Mouse (Mus musculus): ENCODE results near the gene Naa15. TPM values are rescaled to one million over a fixed set of nuclear protein-coding genes. Genes with fewer than 3 reads are reported as not detected.

Gene Naa15
- polyA plus RNA-seq, 1 experiment, result 15.0 TPM

DNA sequence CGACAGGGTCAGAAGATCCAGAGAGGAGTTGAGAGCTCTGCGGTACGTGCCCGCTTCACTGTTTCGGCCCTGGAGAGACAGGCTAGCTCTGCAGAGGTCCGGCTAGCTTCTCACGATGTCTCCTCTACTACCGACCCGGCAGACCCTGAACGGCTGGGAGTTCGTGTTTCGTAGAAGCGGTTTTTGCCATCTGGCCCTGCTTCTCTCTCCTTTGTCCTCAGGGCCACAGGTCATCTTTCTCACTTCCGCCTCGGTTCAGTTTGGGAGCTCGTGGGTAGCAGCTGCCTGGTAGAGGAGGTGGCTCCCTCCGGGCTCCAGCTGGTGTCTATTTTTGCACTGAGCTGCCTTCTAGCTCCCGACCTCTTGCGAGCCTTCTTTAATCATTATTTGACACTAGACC, 90.5 kb downstream of the Naa15 start:
- H3K4me1 ChIP-seq (ENCODE audit: control insufficient read depth, insufficient read depth, low read length), result peaks cover 4% of the 10 kb centered on the region; the same call in 1 of the 2 replicates
- H3K36me3 ChIP-seq (ENCODE audit: control insufficient read depth, insufficient read depth, low read length), result no peaks in the 10 kb centered on the region
- no peaks in the 10 kb centered on the region for H3K27me3 ChIP-seq (ENCODE audit: control insufficient read depth, insufficient read depth, low read length)
- no peak for TF ChIP-seq POLR2A (IDR thresholded peaks at IDR 0.05; ENCODE audit: control insufficient read depth, low read depth, low read length)
- no peak for TF ChIP-seq CTCF (IDR thresholded peaks at IDR 0.05; ENCODE audit: control insufficient read depth, insufficient read depth, insufficient replicate concordance, low read depth, low read length)
- peak overlapping the region; percentile 44 for H3K27ac ChIP-seq (ENCODE audit: control insufficient read depth, insufficient read depth, low read depth, low read length)
- peak overlapping the region; percentile 35 for H3K4me3 ChIP-seq (ENCODE audit: control insufficient read depth, low read depth, low read length)

DNA sequence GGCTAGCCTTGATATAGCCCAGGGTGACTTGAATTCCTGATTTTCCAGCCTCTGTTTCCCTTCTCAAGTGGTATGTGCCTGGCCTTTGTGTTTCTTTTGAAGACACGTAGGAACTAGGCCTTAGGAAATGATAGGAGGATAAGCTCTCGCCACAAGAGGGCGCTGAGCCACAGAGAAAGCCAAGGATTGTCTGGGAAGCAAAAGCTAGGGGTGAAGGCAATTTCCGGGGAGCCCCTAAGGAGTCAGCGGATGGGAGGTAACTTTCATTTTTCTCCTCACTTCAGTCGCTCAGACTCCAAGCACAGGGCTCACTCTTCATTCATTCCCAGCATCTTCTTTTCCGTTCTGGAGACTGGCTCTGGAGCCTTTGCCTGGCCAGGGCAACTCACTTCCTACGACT, 96.0 kb downstream of the Naa15 start:
- Histone ChIP-seq H3K27me3 (ENCODE audit: control insufficient read depth, insufficient read depth, low read length) (no peaks in the 10 kb centered on the region), H3K4me3 (ENCODE audit: control insufficient read depth, low read depth, low read length) (peak overlapping the region; percentile 31), H3K36me3 (ENCODE audit: control insufficient read depth, insufficient read depth, low read length) (no peaks in the 10 kb centered on the region), H3K27ac (ENCODE audit: control insufficient read depth, insufficient read depth, low read depth, low read length) (no peak overlapping the region), H3K4me1 (ENCODE audit: control insufficient read depth, insufficient read depth, low read length) (no peaks in the 10 kb centered on the region)
- peak; percentile 53; the same call in 1 of the 2 replicates for TF ChIP-seq CTCF (IDR thresholded peaks at IDR 0.05; ENCODE audit: control insufficient read depth, insufficient read depth, insufficient replicate concordance, low read depth, low read length)
- no peak for TF ChIP-seq POLR2A (IDR thresholded peaks at IDR 0.05; ENCODE audit: control insufficient read depth, low read depth, low read length)

DNA sequence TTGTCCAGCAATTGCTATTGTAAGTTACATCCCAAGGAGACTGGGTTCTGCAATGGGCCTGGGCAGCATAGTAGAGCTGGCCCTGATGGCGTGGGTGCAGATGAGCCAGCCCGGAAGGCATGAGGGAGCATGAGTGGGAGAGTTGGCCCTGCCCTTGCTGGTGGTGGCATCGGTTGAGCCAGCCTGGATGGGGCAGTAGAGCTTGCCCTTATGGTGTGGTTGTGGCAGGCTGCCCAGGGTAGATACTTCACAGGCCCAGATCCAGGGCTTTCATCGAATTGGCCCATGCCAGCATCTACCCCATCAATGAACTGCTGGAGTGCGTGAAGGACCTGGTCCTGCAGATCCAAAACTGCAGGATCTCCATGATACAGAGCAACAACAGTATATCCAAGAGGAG, 97.0 kb downstream of the Naa15 start:
- no peaks in the 10 kb centered on the region for H3K4me1 ChIP-seq (ENCODE audit: control insufficient read depth, insufficient read depth, low read length)
- H3K27me3 ChIP-seq (ENCODE audit: control insufficient read depth, insufficient read depth, low read length), result no peaks in the 10 kb centered on the region
- H3K27ac ChIP-seq (ENCODE audit: control insufficient read depth, insufficient read depth, low read depth, low read length), result no peak overlapping the region
- H3K36me3 ChIP-seq (ENCODE audit: control insufficient read depth, insufficient read depth, low read length), result no peaks in the 10 kb centered on the region
- no peak overlapping the region for H3K4me3 ChIP-seq (ENCODE audit: control insufficient read depth, low read depth, low read length)
- TF ChIP-seq CTCF (IDR thresholded peaks at IDR 0.05; ENCODE audit: control insufficient read depth, insufficient read depth, insufficient replicate concordance, low read depth, low read length), result no peak
- TF ChIP-seq POLR2A (IDR thresholded peaks at IDR 0.05; ENCODE audit: control insufficient read depth, low read depth, low read length), result no peak

DNA sequence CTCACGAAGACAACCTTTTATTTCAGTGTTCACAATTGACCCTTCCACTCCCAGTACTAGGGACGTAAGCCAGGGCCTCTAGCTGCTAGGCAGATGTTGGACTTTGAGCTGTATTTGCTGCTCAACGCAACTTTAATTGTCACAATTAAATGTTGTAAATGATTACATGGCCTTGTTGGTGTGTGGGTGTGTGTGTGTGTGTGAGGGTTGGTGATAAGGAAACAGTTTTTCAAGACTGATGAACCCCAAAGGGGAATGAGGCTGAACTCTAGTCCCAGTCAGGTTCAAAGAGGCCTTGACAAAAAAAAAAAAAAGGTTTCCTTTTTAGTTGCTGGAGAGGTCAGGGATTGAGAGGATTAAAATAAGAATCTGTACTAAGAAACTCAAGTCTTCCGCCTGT, 102.5 kb downstream of the Naa15 start:
- Histone ChIP-seq H3K27ac (ENCODE audit: control insufficient read depth, insufficient read depth, low read depth, low read length) (no peak overlapping the region), H3K36me3 (ENCODE audit: control insufficient read depth, insufficient read depth, low read length) (no peaks in the 10 kb centered on the region), H3K27me3 (ENCODE audit: control insufficient read depth, insufficient read depth, low read length) (no peaks in the 10 kb centered on the region), H3K4me3 (ENCODE audit: control insufficient read depth, low read depth, low read length) (no peak overlapping the region), H3K4me1 (ENCODE audit: control insufficient read depth, insufficient read depth, low read length) (no peaks in the 10 kb centered on the region)
- no peak for TF ChIP-seq CTCF (IDR thresholded peaks at IDR 0.05; ENCODE audit: control insufficient read depth, insufficient read depth, insufficient replicate concordance, low read depth, low read length)

DNA sequence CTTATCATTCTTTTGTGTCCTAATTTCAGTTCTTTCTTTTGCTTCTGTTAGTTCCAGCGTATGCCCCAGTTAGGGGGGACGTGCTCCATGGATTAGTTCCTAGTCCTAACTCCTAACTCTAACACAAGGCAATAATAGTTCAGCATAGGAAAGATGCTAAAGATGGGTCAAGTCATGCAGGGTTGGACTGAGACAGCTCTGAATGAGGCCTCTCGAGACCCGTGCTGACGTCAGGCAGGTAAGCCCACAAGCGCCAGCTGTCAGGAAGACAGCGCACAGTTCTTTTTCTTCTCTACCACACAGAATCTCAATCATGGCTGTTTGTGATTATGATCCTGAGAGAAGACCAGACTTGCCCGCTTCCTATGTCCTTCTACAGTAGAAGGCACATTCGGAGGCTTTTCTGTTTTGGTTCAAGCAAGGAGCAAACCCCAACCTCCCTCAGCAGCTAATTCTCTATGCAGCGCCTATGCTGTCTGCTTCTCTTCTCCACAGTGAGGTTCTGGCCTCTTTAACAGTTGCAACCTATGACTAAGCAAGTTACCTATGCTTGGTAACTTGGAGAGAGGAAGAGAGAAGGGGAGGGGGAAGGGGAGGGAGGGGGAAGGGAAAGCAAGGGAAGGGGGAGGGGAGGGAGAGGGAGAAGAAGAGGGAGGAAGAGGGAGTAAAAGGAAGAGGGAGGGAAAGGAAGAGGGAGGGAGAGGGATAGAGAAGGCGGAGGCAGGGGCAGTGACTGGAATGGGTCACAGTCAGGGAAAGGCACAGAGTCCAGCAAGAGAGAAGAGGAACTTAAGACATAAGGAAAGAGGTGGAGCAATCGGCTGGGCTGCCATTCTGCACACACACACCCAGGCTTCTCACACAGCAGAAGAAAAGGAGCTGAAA, 103.2 kb downstream of the Naa15 start:
- Histone ChIP-seq H3K4me1 (ENCODE audit: control insufficient read depth, insufficient read depth, low read length) (no peaks in the 10 kb centered on the region), H3K36me3 (ENCODE audit: control insufficient read depth, insufficient read depth, low read length) (no peaks in the 10 kb centered on the region), H3K4me3 (ENCODE audit: control insufficient read depth, low read depth, low read length) (no peak overlapping the region), H3K27me3 (ENCODE audit: control insufficient read depth, insufficient read depth, low read length) (no peaks in the 10 kb centered on the region), H3K27ac (ENCODE audit: control insufficient read depth, insufficient read depth, low read depth, low read length) (no peak overlapping the region)
- no peak for TF ChIP-seq POLR2A (IDR thresholded peaks at IDR 0.05; ENCODE audit: control insufficient read depth, low read depth, low read length)
- TF ChIP-seq CTCF (IDR thresholded peaks at IDR 0.05; ENCODE audit: control insufficient read depth, insufficient read depth, insufficient replicate concordance, low read depth, low read length), result no peak

DNA sequence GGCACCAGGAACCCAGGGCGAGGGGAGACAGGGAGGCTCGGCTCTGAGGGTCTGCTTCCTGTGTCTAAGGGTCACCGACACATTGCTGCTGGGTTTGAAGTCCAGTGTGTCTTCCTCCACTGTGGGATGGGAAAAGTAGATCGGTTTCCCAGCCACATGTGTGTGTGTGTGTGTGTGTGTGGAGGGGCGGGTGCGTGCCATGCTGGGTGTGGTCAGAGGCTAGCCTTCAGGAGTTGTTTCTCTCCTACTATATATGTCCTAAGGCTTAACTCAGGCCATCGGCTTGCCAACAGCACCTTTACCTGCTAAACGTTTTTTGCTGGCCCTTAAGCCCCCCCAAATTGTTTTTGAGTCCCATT, 103.8 kb downstream of the Naa15 start:
- no peak overlapping the region for H3K4me3 ChIP-seq (ENCODE audit: control insufficient read depth, low read depth, low read length)
- TF ChIP-seq POLR2A (IDR thresholded peaks at IDR 0.05; ENCODE audit: control insufficient read depth, low read depth, low read length), result no peak
- no peak for TF ChIP-seq CTCF (IDR thresholded peaks at IDR 0.05; ENCODE audit: control insufficient read depth, insufficient read depth, insufficient replicate concordance, low read depth, low read length)
- H3K27ac ChIP-seq (ENCODE audit: control insufficient read depth, insufficient read depth, low read depth, low read length), result no peak overlapping the region

DNA sequence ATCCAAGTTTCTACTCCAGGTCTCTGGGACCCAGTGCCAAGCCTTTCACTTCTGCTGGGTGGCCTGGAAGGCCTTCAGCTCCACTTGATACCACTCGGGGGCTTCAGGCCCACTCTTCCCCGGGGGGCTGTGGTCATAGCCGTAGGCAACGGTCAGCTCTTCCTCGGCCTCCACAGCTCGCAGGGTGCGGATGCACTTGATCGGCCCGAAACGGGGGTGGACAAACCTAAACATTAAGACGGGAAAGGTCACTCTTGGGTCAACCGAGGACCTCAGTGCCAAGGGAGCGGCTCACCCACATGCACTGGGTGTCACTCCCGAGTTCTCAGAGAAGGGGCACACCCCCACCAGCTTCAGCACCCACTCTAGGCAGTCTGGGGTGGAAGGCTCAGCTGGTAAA, 106.3 kb downstream of the Naa15 start:
- Histone ChIP-seq H3K4me3 (ENCODE audit: control insufficient read depth, low read depth, low read length) (no peak overlapping the region), H3K27me3 (ENCODE audit: control insufficient read depth, insufficient read depth, low read length) (no peaks in the 10 kb centered on the region), H3K27ac (ENCODE audit: control insufficient read depth, insufficient read depth, low read depth, low read length) (no peak overlapping the region), H3K36me3 (ENCODE audit: control insufficient read depth, insufficient read depth, low read length) (no peaks in the 10 kb centered on the region), H3K4me1 (ENCODE audit: control insufficient read depth, insufficient read depth, low read length) (no peaks in the 10 kb centered on the region)
- TF ChIP-seq POLR2A (IDR thresholded peaks at IDR 0.05; ENCODE audit: control insufficient read depth, low read depth, low read length) (no peak), CTCF (IDR thresholded peaks at IDR 0.05; ENCODE audit: control insufficient read depth, insufficient read depth, insufficient replicate concordance, low read depth, low read length) (no peak)

More for the DNA sequence above, 103.8 kb downstream of the Naa15 start:
- no peaks in the 10 kb centered on the region for H3K4me1 ChIP-seq (ENCODE audit: control insufficient read depth, insufficient read depth, low read length)
- no peaks in the 10 kb centered on the region for H3K36me3 ChIP-seq (ENCODE audit: control insufficient read depth, insufficient read depth, low read length)
- no peaks in the 10 kb centered on the region for H3K27me3 ChIP-seq (ENCODE audit: control insufficient read depth, insufficient read depth, low read length)
